Mouse (Mus musculus): ENCODE results near the gene Lime1. TPM values are rescaled to one million over a fixed set of nuclear protein-coding genes. Genes with fewer than 3 reads are reported as not detected.

The Lime1 gene
- total RNA-seq, 4 experiments from 2014 or later: 2.2 to 4.0 (median 3.0) TPM

DNA sequence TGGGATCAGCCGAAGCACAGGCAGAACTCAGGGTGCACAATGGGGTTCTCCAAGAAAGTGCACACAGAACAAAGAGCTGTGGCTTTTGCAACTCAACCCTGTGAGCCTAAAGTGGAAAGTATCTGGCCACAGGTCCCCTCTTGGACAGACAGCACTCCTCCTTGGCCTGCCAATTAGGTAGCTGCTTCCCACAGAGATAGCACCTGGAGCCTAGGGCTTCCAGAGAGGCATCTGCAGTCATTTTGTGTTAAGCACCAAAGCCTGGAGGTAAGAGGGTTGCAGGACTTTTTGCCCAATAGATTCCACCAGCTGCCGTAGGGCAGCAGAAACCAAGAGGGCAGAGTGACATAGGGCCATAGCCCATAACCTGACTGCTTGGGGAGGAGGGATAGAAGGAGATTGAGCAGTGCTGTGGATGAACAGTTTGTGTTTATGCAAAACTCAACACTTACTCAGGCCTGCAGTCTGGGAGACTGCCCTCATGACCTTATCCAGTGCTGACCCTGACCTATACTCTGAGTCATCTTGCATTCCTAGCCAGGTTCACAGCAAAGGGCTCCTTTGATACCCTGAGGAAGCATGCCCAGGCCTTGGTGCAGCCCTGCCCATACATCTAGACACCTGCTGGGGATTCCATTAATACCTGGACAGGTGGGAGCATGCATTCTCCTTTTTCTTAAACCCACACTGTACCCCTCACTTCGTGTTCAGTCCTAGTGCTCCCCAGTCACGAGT, 10.4 kb downstream of the Lime1 start:
- no peak for DNase-seq (ENCODE audit: low spot score in 2 of 2)

GRCm38 (mm10) chr2:181391022-181391421, 11.1 kb downstream of the Lime1 start:
- no peak for DNase-seq (ENCODE audit: low spot score in 2 of 2)

- no peak for DNase-seq (ENCODE audit: low spot score in 2 of 2)
These were observed 11.7 kb downstream of the Lime1 start for GRCm38 (mm10) chr2:181391541-181391940.

- DNase-seq (ENCODE audit: low spot score in 2 of 2): peak; percentile 80
These were observed 12.8 kb downstream of the Lime1 start for GRCm38 (mm10) chr2:181392600-181393213.

DNA sequence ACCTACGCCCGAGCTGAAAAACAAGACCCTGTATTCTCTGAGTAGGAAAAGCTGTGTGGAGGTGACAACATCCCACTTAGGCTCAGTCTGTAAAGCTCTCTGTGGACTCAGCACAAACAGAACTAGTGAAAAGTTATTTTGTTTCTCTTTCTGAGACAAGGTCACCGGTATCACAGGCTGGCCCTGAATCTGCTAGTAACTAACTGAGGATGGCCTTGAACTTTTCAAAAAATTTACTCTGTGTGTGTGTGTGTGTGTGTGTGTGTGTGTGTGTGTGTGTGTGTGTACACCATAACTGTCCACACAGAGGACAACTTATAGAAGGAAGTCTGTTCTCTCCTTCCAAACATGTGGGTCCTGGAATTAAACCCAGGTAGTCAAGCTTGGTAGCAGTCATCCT, 14.2 kb downstream of the Lime1 start:
- no peak for DNase-seq (ENCODE audit: low spot score in 2 of 2)

DNA sequence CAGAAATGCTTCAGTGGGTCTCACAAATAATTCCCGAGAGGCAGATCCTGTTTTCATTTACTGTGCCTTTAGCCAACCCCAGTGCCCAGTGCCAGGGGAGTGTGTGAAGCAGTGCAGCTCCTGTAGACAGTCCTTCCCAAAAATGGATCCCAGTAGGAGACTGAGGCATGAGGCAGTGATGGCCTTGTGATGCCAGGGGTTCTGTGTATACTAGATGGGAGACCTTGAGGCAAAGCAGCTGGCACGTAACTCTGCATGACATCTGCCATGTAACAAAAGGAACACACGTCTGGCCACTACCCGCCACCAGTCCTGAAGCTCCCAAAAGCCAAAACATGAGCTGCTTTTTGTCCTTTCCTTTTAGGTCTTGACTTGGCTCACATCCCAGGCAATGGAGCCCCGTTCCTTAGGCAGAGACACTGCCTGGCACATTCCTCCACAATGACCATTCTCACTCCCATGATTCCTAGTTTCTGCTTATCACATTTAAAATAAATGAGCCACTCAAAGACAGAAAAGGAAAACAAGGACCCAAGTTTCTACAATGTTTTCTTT, 17.4 kb downstream of the Lime1 start:
- DNase-seq (ENCODE audit: low spot score in 2 of 2): no peak

DNA sequence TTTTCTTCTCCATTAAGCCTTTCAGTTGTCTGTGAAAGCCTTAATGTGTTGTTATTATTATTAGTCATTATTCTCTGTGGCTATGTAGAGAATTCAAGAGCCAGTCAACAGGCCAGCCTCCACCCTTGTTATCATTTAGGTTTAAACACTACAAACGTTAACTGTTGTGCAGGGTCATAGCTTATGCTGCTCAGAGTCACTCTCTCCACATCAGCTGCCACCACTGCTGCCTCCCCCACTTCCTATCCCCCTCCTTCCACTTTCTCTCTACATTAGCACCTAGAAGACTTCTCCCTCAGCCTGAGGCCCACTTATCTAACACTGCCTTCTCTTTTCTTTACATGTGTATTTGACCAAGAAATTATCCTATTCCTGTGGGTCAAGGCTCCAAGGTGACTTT, 21.6 kb downstream of the Lime1 start:
- DNase-seq (ENCODE audit: low spot score in 2 of 2): no peak

DNA sequence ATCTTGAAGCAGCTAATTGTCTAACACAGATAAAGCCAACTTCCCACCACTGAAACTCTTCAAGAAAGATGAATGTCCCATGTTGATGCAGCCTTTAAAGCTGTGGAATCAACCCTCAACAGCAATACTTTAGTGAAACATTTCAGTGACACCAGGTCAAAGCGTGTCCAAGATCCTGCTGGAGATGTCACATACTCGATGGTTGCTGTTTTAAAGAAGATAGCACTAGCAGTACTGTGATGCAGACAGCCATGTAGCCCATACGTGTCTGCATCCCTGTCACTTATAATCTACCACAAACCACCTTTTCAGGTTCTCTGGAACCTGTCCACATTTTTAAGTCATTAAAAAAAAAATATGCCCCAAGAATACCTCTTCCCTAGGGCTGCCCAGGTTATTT, 23.8 kb downstream of the Lime1 start:
- DNase-seq (ENCODE audit: low spot score in 2 of 2): no peak

- no peak for DNase-seq (ENCODE audit: low spot score in 2 of 2)
These were observed 29.8 kb downstream of the Lime1 start for GRCm38 (mm10) chr2:181409643-181410042.

GRCm38 (mm10) chr2:181410760-181411473, 31.0 kb downstream of the Lime1 start:
- peak in 1 of 2 experiments; percentile 40 for DNase-seq (ENCODE audit: low spot score in 2 of 2)

GRCm38 (mm10) chr2:181413141-181413540, 33.3 kb downstream of the Lime1 start:
- no peak for DNase-seq (ENCODE audit: low spot score in 2 of 2)

GRCm38 (mm10) chr2:181415945-181416344, 36.1 kb downstream of the Lime1 start:
- DNase-seq (ENCODE audit: low spot score in 2 of 2): no peak

DNA sequence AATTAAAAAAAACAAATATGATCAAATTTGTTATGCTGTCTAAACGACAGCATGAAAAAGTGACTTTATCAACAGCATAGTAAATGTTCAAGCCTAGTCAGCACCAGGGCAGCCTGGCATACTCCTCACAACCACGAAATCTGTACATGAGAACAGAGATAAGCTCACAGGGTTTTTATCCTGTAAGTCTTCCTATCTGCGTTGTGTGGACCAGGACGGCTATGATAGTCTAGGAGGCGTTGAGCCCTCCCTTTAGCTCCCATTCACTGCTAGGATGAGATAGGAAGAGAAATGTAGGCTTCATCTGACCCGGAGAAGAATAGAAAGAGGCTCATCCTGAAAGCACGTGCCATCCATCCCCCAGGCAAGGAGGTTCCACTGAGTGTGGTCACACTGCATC, 39.5 kb downstream of the Lime1 start:
- no peak for DNase-seq (ENCODE audit: low spot score in 2 of 2)

DNA sequence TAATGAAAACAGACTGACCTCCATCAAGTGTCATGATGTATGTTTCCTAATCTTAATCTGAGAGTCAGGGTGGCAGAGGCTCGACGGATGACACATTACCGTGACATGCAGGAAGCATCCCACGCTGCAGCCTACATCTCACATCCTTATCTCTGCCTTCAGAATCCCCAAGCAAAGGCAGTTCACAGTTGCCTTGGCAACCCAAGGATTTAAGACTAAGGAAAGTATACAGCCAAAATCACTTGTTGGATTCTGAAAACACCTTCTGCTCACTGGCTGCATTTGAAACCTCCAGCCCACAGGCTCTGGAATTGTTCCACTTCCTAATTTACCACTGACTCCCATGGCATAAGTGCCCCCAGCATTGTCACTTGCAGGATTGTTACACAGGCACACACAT, 40.5 kb downstream of the Lime1 start:
- no peak for DNase-seq (ENCODE audit: low spot score in 2 of 2)

- DNase-seq (ENCODE audit: low spot score in 2 of 2): no peak
These were observed 41.2 kb downstream of the Lime1 start for GRCm38 (mm10) chr2:181420903-181421638.

DNA sequence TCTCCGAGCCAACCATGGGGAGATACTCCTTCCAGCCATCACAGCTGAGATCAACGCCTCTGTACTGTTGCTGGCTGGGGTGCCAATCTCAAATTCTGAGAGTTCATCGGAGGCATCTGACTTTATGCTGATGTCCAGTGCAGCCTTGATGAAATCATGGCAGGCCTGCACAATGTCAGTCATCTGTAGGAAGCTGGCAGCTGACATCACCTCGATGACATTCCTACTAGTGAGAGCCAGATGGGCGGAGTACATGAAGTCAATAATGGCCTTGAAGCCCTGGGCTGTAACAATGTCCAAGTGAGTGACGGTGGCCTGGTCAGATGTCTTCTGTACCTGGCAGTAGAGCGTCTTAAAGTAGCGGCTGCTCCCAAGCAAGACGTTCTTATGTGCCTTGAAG, 44.0 kb downstream of the Lime1 start:
- DNase-seq (ENCODE audit: low spot score in 2 of 2): no peak

Other genes starting within 250 kb of the Lime1 start
- under 1 TPM in 2 of 4 experiments, not detected in 2; 0.15 to 0.19 TPM for gene Kcnq2, start 244.8 kb upstream of the Lime1 start, total RNA-seq (2022)
- 1,000 to 10,000 TPM; 1,913 to 2,067 (median 2,007) TPM for gene Eef1a2, start 223.1 kb upstream of the Lime1 start, total RNA-seq (2022)
- 10 to 100 TPM; 38.4 to 43.8 (median 40.1) TPM for gene Ppdpf, start 192.8 kb upstream of the Lime1 start, total RNA-seq (2022)
- gene Ptk6, start 177.3 kb upstream of the Lime1 start, total RNA-seq (2022): not detected
- under 1 TPM in 2 of 4 experiments, not detected in 2; 0.22 to 0.24 TPM for gene Srms, start 166.9 kb upstream of the Lime1 start, total RNA-seq (2022)
- gene Fndc11, start 160.1 kb upstream of the Lime1 start, total RNA-seq (2022): not detected
- 1 to 10 TPM; 1.4 to 1.8 (median 1.6) TPM for gene Helz2, start 138.1 kb upstream of the Lime1 start, total RNA-seq (2022)
- gene Gmeb2, start 92.0 kb upstream of the Lime1 start, total RNA-seq (2022): 1 to 10 TPM; 6.8 to 9.8 (median 7.9) TPM
- gene Stmn3, start 65.6 kb upstream of the Lime1 start, total RNA-seq (2022): not detected
- 10 to 100 TPM in 1 of 4 experiments, 1 to 10 TPM in 3; 8.4 to 12.9 (median 9.0) TPM for gene Rtel1, start 60.3 kb upstream of the Lime1 start, total RNA-seq (2022)
- gene Zgpat, start 15.2 kb upstream of the Lime1 start, total RNA-seq (2022): 10 to 100 TPM in 2 of 4 experiments, 1 to 10 TPM in 2; 9.3 to 11.2 (median 10.3) TPM
- 10 to 100 TPM; 20.9 to 25.1 (median 23.8) TPM for gene Arfrp1, start 14.7 kb upstream of the Lime1 start, total RNA-seq (2022)
- 1 to 10 TPM; 3.3 to 5.3 (median 4.1) TPM for gene Zbtb46, start 79.3 kb downstream of the Lime1 start, total RNA-seq (2022)
- not detected for gene Abhd16b, start 113.1 kb downstream of the Lime1 start, total RNA-seq (2022)
- 10 to 100 TPM; 43.7 to 49.1 (median 45.8) TPM for gene Tpd52l2, start 117.1 kb downstream of the Lime1 start, total RNA-seq (2022)
- 10 to 100 TPM; 43.4 to 50.3 (median 44.1) TPM for gene Dnajc5, start 140.4 kb downstream of the Lime1 start, total RNA-seq (2022)
- gene Uckl1, start 204.8 kb downstream of the Lime1 start, total RNA-seq (2022): 10 to 100 TPM; 24.6 to 38.4 (median 28.5) TPM
- gene Prpf6, start 211.8 kb downstream of the Lime1 start, total RNA-seq (2022): 10 to 100 TPM; 28.8 to 35.0 (median 32.6) TPM
- gene Zfp512b, start 212.7 kb downstream of the Lime1 start, total RNA-seq (2022): 10 to 100 TPM; 15.4 to 21.2 (median 19.3) TPM
- gene Samd10, start 219.1 kb downstream of the Lime1 start, total RNA-seq (2022): 1 to 10 TPM; 1.7 to 4.6 (median 3.7) TPM

Data from gastrocnemius, adult 8-10 months (tissue).